16 mouse cellular contexts compared by ENCODE assay signal in genomic region chr11:110130760-110131159, GRCm38 (mm10). TPM values are rescaled to one million over a fixed set of nuclear protein-coding genes. Genes with fewer than 3 reads are reported as not detected.
A peak's percentile ranks its signal among the peaks of the same experiment; 100 is the strongest.
DNase-seq lines count a peak whose midpoint lies in the region; ATAC-seq and TF ChIP-seq lines count a peak whose summit lies in the region.
"Had no signal": no experiment of that assay in that cellular context is flagged by ENCODE, and none has a peak within 500 bp of the region (broad histone marks: within the 10 kb centered on the region; RNA-seq: fewer than 3 reads in every experiment).

No protein-coding gene starts in this region.

- no peak for TF ChIP-seq POLR2A in lung, adult 2 months (IDR thresholded peaks at IDR 0.05; ENCODE audit: borderline replicate concordance, extremely low read depth, low read depth, low read length)

- TF ChIP-seq CTCF in lung, postnatal 0 days (IDR thresholded peaks at IDR 0.05): no peak
- no peak for TF ChIP-seq CTCF in lung, adult 2 months (IDR thresholded peaks at IDR 0.05; ENCODE audit: insufficient read depth, low read length)

- peak; percentile 15 to 40 for DNase-seq in heart, adult 18-20 months
- no peak for DNase-seq in heart, postnatal 14 days
- DNase-seq in lung, postnatal 0 days (ENCODE audit: low spot score): peak; percentile 76
- no peak for DNase-seq in lung, adult 2 months
- no peak for DNase-seq in thymus, postnatal 14 days
- DNase-seq: cerebellum, postnatal 25 days; kidney, adult 2 months; kidney, postnatal 4 days; left cerebral cortex, postnatal 4 days; spleen, adult 18-20 months; thymus, postnatal 4 days had no signal

- no peaks in the 10 kb centered on the region for H3K27me3 ChIP-seq in lung, postnatal 0 days (replicated peaks; ENCODE audit: insufficient read depth, low read length)
- no peaks in the 10 kb centered on the region for H3K27me3 ChIP-seq in midbrain, embryonic 16.5 days (ENCODE audit: control insufficient read depth, insufficient read depth, low read depth, low read length)
- H3K27me3 ChIP-seq: lung, embryonic 15.5 days had no signal

- peak; percentile 38; the same call in 1 of the 2 replicates for ATAC-seq in lung, postnatal 0 days
- ATAC-seq in granulocyte monocyte progenitor cell, adult 5-6 weeks (replicated peaks; ENCODE audit: poor library complexity, severe bottlenecking): peak; percentile 74
- ATAC-seq in midbrain, embryonic 16.5 days: no peak
- ATAC-seq: hindbrain, embryonic 16.5 days had no signal

- TF ChIP-seq EP300 in lung, postnatal 0 days (IDR thresholded peaks at IDR 0.05): no peak

- no peaks in the 10 kb centered on the region for H3K36me3 ChIP-seq in lung, postnatal 0 days (ENCODE audit: insufficient read depth, low read length)
- no peaks in the 10 kb centered on the region for H3K36me3 ChIP-seq in midbrain, embryonic 16.5 days (ENCODE audit: control insufficient read depth, insufficient read depth, low read length)
- H3K36me3 ChIP-seq: lung, embryonic 15.5 days had no signal

- H3K4me3 ChIP-seq in lung, postnatal 0 days (ENCODE audit: low read depth, low read length): no peak overlapping the region
- H3K4me3 ChIP-seq in lung, adult 2 months (replicated peaks; ENCODE audit: extremely low read depth, low read depth, low read length): no peak overlapping the region
- H3K4me3 ChIP-seq in midbrain, embryonic 16.5 days (ENCODE audit: low read depth, low read length): no peak overlapping the region
- H3K4me3 ChIP-seq: lung, embryonic 15.5 days had no signal

- intact Hi-C loops in heart, postnatal 14 days (cut with DNase I): no loop called here

- no peak overlapping the region for H3K9ac ChIP-seq in lung, postnatal 0 days (replicated peaks; ENCODE audit: low read depth)
- no peak overlapping the region for H3K9ac ChIP-seq in midbrain, embryonic 16.5 days (ENCODE audit: low read depth, low read length)
- H3K9ac ChIP-seq: lung, embryonic 15.5 days had no signal

- WGBS in lung, postnatal 0 days: 54% methylated on average over 5 of the region's 5 CpGs
- WGBS in lung, adult 2 months: 51% methylated on average over 5 of the region's 5 CpGs
- 86% methylated on average over 5 of the region's 5 CpGs for WGBS in midbrain, embryonic 16.5 days

- no peak overlapping the region for H3K4me2 ChIP-seq in lung, postnatal 0 days (replicated peaks; ENCODE audit: low read depth, low read length)
- H3K4me2 ChIP-seq in midbrain, embryonic 16.5 days (ENCODE audit: low read length): no peak overlapping the region
- H3K4me2 ChIP-seq: lung, embryonic 15.5 days had no signal

- no peaks in the 10 kb centered on the region for H3K9me3 ChIP-seq in lung, postnatal 0 days (ENCODE audit: low read length)
- no peaks in the 10 kb centered on the region for H3K9me3 ChIP-seq in midbrain, embryonic 16.5 days (replicated peaks; ENCODE audit: control insufficient read depth, low read length, poor library complexity, severe bottlenecking)
- H3K9me3 ChIP-seq: lung, embryonic 15.5 days had no signal

- no peaks in the 10 kb centered on the region for H3K4me1 ChIP-seq in lung, postnatal 0 days (ENCODE audit: insufficient read depth, low read depth, low read length)
- no peaks in the 10 kb centered on the region for H3K4me1 ChIP-seq in lung, adult 2 months (ENCODE audit: control insufficient read depth, insufficient read depth, low read length)
- no peaks in the 10 kb centered on the region for H3K4me1 ChIP-seq in midbrain, embryonic 16.5 days (ENCODE audit: control insufficient read depth, insufficient read depth, low read length)
- H3K4me1 ChIP-seq: lung, embryonic 15.5 days had no signal

- H3K27ac ChIP-seq in lung, postnatal 0 days (ENCODE audit: low read length): no peak overlapping the region
- H3K27ac ChIP-seq in midbrain, embryonic 16.5 days (ENCODE audit: low read length): no peak overlapping the region
- H3K27ac ChIP-seq: lung, embryonic 15.5 days had no signal

RNA-seq across cellular contexts. Expression of gene Abca8a, which starts 35.0 kb away (rescaled TPM):
- 10 to 100 TPM; 35.0 to 36.4 TPM for total RNA-seq in heart, adult 18-20 months (2021)
- total RNA-seq in heart, postnatal 14 days (2021): 10 to 100 TPM; 41.8 to 53.0 TPM
- polyA plus RNA-seq in lung, postnatal 0 days (2015; fragmentation: Nextera tagmentation; extraction: Ambion mirVana): 7.6 and 8.7 TPM in 2 replicates
- 16.5 and 23.0 TPM in 2 replicates for polyA plus RNA-seq in lung, adult 2 months (2012; rRNA removed)
- total RNA-seq in granulocyte monocyte progenitor cell, adult 5-6 weeks (2014; fragmentation: Nextera tagmentation): not detected in 2 replicates
- not detected in 2 replicates for total RNA-seq in granulocyte monocyte progenitor cell, adult 5-6 weeks (2017)
- polyA plus RNA-seq in midbrain, embryonic 16.5 days (2015; fragmentation: Nextera tagmentation; extraction: Ambion mirVana): 0.32 and 0.35 TPM in 2 replicates
- polyA plus RNA-seq: embryonic facial prominence, embryonic 11.5 days had no signal

RNA-seq across cellular contexts. Expression of gene Abca9, which starts 37.2 kb away (rescaled TPM):
- 10 to 100 TPM; 10.6 to 12.3 TPM for total RNA-seq in heart, adult 18-20 months (2021)
- total RNA-seq in heart, postnatal 14 days (2021): 10 to 100 TPM; 16.1 to 17.8 TPM
- polyA plus RNA-seq in lung, postnatal 0 days (2015; fragmentation: Nextera tagmentation; extraction: Ambion mirVana): 0.93 and 1.3 TPM in 2 replicates
- polyA plus RNA-seq in lung, adult 2 months (2012; rRNA removed): 1.3 and 2.2 TPM in 2 replicates
- 1.8 and 2.4 TPM in 2 replicates for total RNA-seq in granulocyte monocyte progenitor cell, adult 5-6 weeks (2014; fragmentation: Nextera tagmentation)
- 4.4 and 4.5 TPM in 2 replicates for total RNA-seq in granulocyte monocyte progenitor cell, adult 5-6 weeks (2017)
- polyA plus RNA-seq in midbrain, embryonic 16.5 days (2015; fragmentation: Nextera tagmentation; extraction: Ambion mirVana): 2.6 and 2.7 TPM in 2 replicates

Comparison
In these comparisons a context has a peak if more than half of its experiments do, and no peak if none do; other contexts are left out.
1. DNase-seq: peak in heart, adult 18-20 months (2 of 2) and lung, postnatal 0 days (single experiment); none in heart, postnatal 14 days (0 of 2), lung, adult 2 months (single experiment) and thymus, postnatal 14 days (single experiment).
2. RNA of gene Abca8a, which starts 35.0 kb away (total RNA-seq): 41.8 to 53.0 TPM in heart, postnatal 14 days and 35.0 to 36.4 TPM in heart, adult 18-20 months; not detected in granulocyte monocyte progenitor cell, adult 5-6 weeks; every median in the first group is over 10 times any median in the second.